Mouse (Mus musculus) CD4-positive, CD25-positive, alpha-beta regulatory T cell, adult 4 months (primary cell): ENCODE results near the gene Gm44511. TPM values are rescaled to one million over a fixed set of nuclear protein-coding genes. Genes with fewer than 3 reads are reported as not detected.
A peak's percentile ranks its signal among the peaks of the same experiment; 100 is the strongest.
"Not testable (repeated sequence)": the region's sequence is repeated elsewhere in the genome, so short reads cannot be mapped to it uniquely, and the experiment has no call there.

Experiments used
- ATAC-seq: one replicate; pipeline ENCODE4 v1.8.0; 2017
- polyA plus RNA-seq, 2 experiments: library from polyadenylated mRNA; unstranded; fragments of 100-300 nt; shearing (Covaris generic); gene quantifications; one replicate each; pipeline ENCODE4 v1.2.1; 2017

Gene Gm44511
- polyA plus RNA-seq, 2 experiments from 2014 or later: not detected

DNA sequence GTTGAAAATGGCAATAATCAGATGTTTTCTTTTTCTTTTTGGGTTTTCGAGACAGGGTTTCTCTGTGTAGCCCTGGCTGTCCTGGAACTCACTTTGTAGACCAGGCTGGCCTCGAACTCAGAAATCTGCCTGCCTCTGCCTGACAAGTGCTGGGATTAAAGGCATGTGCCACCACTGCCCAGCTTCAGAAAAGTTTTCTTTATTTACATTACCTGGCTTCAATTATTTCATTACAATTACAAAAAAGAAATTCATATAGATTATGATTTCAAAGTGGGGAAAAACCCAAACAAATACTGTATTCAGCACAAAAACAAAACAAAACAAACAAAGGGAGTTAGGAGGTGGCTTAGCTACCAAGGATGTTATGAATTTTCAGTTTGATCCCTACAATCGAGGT, 14.6 kb upstream of the Gm44511 start:
- ATAC-seq: not testable (repeated sequence)

DNA sequence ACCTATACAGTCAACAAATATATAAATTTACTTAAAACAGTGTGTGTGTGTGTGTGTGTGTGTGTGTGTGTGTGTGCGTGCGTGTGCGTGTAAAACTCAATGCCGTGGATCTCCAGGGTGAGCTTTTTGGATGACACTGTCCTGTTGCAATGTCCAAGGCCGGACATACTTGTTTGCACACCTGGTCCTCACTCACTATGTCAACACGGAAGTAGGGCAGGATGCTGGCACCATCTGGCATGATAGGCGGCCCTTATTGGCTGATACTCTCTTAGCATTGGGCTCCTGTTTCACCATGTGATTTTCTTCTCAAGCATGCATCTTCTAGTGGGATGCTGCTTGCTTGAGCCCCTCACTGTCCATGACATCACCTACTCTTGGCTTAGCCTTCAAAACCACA, 13.8 kb upstream of the Gm44511 start:
- ATAC-seq: no peak

DNA sequence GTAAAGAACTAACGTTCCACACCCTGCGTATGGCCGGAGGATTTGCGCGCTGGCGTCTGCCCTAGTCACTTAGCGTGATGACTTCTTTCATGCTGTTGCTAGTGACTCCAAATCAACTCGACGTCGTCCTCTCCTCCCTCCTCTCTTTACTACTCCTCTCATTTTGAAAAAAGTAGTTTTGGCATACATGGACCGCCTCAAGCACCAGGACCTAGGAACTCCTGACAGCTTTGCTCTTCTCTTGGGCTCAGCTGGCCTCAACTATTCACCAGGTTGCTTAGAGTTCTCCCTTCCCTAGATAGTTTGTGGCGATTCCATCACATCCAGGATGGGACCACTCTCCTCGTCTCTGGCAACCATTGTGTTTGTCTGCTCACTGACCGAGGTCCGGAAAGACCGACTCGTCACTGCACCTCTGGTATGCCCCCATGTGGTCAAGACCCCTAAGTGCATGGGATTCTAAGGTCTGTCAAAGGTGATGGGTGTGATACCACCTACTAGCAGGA, 13.2 kb upstream of the Gm44511 start:
- ATAC-seq: peak; percentile 33

DNA sequence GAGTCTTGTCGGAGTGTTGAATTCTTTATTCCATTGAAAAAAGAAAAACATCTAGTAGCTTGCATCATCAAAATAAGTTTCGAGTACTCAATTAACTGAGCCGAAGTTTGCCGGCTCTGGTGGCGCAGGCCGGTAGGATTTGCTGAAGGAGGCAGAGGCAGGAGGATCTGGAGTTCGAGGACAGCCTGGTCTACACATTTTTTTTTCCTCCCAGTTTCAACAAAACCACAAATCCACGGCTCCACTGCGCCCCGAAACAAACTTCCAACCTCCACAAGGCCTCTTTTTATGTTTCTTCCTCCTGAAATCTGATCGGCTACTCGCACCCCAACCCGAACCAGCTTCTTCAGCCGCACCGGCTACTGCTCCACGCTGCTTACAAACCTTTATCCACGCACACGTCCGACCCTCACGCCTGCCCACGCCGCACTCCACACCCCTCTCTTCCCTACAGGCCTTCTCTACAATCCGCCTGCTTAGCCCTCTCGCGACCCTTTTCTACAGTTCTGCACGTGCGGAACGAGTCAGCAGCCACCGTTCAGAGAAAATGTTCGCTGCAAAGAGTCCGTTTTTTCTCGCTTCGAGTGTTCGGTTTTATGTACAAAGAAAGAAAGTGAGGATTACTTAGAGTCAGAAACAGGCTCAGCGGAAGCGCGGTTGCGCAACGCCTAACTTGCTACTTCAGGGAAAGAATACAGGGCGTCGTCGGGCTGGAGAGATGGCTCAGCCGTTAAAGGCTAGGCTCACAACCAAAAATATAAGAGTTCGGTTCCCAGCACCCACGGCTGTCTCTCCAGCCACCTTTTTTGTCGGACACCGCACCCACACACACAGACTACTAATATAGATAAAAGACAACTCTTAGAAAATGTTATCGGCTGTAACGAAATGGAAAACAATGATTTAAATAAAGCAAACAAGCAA, 12.5 kb upstream of the Gm44511 start:
- peak; percentile 39 for ATAC-seq

DNA sequence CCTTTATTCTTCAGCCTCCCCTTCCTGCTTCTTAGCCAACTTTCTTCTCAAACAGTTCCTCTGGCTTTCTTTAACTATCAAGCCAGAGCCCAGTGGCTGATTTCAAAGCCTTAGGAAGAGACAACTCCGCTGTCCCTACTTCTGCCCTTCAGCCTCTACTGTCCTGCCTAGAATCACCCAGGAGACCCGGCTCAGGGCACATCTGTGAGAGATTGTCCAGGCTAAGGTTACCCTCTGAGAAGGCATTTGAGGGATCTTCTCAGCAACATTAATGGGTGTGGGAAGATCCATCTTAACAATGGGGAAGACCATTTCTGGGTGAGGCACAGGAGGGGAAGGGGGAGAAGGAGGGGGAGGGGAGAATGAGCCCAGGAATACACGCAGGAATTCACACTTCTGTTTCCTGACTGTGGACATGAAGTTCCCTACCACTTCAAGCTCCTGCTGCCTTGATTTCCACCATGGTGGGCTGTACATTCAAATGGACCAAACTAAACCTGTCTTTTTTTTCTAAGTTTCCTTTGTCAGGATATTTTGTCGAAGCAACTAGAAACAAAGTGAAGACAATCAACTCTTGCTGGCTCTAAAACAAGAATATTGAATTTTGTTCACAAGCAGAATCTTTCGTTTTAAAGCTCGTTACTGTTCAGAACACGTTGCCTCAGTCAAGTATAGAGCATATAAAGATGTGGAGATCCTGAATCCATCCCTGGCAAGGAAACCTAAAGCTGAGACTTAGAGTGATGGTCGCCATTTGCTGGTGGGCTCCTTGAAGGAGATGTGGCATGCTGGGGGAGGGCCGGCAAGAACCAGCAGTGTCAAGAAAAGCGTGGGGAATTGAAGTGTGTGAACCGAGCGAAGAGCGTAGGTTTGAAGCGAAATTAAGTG, 11.6 kb upstream of the Gm44511 start:
- ATAC-seq: no peak

DNA sequence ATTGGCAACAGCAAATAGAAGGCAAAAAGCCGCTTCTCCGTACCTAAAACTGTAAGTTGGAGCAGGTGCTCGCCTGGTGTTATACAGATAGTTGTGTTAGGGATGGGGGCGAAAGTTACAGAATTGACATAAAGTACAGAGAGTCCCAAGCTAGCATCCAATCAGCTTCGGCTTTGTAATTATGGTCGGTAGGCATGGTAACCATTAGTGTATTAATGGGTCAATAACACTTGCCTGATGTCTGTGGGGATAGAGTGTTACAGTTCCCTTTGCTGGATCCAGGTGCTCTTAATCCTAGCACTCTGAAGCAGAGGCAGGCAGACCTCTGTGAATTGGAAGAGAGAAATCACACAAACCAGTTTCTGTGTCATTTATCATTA, 10.8 kb upstream of the Gm44511 start:
- ATAC-seq: no peak

DNA sequence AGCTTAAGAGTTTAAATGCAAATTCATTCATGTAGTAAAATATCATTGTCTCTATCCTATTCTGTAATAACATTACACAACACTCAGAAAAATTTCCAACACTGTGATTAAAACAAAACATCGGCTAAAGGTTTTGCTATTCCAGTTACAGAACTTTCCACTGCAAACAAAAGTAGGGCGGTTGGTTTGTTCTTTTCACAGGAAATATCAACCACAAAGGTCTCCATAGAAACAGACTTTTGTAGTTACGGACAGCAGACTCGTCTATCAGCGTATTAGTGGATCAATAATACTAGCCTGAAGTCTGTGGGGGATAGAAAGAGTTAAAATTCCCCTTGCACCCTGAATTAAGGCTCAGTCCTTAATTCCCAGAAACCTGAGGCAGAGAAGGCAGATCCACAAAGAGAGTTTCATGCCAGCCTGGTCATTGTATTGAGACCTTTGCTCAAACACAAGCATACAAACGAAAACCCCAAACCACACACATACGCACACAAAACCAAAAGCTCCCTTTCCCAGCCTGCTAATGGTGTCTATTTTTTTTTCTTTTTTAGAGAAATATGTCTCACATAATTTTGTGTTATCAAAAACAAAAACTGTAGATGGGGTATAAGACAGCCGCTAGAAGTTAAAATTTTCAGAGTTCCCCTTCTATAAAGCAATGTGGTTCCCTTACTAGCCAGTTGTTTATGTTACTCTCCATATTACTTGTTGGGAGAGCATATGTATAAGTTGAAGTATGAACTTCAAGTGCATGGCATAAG, 10.3 kb upstream of the Gm44511 start:
- ATAC-seq: peak; percentile 28

DNA sequence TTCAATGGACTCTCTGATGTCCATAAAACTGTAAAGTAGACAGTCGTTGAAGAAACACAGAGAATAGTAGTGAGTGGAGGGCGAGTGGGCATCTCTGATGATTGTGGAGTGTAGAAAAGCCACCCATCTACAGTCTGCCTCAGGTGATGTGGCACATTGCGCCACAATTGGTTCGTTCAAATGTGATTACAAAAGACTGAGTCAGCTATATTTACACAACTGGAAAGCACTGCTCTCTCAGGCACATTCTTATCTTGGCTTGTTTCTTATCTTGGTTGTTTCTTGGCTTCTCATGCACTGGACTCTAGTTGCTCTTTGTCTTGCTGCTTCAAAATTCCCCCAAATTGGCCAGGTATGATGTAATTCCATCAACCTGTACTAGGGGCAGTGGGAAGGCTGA, 9.5 kb upstream of the Gm44511 start:
- no peak for ATAC-seq

DNA sequence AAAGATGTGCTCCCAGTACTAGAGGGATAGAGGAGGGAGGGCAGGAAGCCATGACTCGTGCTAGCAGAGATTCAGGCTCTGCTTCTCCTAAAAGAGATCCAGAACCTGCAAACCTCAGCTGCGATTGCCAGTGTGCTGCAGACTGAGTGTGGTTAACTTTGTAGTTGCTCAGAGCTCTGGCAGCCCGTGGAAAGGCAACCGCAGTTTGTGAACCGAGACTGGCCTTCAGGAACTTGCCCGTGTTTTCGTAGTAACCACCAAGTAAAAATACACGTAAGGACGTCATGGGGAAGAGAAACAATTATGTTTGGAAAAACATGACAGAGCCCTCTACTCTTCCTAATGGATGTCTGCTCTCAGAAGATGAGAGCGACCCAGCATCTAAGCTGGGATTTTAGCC, 6.9 kb upstream of the Gm44511 start:
- ATAC-seq: no peak

DNA sequence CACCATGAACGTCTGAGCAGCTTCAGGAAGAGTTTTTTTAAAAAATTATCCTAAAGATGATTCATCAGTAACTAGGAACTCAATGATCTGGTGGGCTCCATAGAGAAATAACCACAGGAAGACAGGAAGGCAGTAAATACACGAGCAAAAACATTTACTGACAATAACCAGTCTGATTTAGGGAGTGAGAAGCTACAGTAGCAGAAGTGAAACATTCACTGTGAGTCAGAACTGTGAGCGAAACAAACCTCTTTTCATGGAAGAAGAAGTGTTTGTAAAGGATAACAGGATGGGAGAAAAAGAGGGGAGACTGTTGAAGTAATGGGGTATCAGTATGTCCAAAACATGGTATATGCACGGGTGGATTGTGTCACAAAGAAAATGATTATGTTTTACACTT, 3.7 kb upstream of the Gm44511 start:
- no peak for ATAC-seq

DNA sequence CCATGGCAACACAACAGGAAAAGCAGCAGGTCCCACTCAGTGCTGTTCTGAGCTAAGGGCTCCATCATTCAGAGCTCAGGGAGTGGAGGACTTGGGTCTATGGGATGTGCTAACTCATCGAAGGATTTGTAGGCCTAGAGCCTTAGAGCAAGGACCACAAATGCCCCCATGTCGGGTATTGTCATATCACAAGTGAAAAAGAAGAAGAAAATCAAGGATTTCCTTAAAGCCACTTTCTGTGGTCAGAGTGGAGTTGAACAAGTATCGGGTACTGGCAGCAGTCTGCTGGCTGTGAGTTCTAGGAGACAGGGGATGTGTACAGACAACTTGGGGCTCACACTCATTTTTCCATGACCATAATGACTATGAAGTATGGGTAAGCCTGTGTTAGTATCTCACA, 666 bp upstream of the Gm44511 start:
- no peak for ATAC-seq

DNA sequence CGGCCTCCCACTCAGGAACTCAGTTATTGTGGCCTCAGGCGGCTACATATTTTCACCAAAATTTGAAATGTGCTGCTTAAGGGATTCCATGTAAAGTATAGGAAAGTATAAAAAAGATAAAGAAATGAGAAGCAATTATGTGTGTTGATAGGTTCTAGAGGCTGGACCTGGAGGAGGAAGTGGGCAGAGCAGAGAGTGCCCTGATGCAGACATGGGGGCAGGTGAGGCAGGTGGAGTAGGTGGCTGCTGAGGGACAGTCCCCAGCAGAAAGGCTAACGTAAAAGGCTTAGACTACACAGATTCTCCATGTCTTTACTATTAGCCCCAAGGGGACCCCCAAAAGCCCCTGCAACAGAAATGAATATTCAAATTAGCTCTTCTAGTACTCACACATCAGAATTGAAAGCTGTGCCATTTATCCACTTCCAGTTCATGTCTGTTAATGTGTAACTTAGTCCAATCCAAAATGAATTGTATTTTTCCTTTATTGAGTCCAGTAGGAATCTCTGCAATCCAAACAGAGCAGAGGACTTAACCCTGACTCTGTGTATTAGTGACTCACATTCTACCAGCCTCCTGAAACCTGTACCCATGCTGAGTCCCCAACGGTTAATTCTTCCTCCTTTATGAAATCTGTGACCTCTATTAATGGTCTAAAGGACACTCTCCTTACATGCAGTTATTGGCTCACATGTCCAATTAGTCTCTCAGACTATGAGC, 7.9 kb downstream of the Gm44511 start:
- no peak for ATAC-seq

DNA sequence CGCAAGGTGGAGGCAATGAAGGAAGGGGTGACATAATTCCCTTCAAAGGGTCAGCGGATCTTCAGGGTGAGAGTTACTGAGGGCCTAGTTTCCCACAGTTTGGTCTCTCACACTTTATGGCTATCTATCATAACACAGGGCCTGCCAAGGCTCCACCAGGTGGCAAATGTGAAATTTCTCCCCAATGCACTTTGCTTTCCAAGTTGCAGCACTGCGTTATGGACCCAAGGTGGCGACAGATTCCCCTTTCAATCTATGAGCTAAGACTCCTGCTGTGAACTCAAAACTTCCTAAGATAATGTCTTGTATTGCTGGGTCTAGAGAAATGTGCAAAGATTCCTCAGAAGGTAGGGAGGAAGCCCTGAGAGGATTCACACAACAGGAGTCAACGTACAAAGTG, 17.6 kb downstream of the Gm44511 start:
- ATAC-seq: peak; percentile 83

DNA sequence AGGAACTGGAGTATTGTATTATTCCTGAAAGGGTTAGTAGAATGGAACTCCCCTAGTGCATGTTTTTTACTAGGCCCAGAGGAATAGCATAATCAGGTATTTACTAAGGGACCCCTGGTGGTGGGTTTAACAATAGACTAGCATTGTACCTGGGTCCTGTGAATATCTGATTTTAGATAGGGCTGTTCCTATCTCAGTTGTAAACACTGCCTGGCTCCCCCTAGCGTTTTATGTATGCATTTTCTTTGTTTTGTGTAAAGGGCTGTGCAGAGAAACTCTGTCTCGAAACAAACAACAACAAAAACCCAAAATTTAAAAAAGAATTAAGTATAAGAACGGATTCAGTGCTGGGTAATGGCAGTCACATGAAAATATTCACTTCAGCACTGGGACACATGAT, 19.1 kb downstream of the Gm44511 start:
- no peak for ATAC-seq

DNA sequence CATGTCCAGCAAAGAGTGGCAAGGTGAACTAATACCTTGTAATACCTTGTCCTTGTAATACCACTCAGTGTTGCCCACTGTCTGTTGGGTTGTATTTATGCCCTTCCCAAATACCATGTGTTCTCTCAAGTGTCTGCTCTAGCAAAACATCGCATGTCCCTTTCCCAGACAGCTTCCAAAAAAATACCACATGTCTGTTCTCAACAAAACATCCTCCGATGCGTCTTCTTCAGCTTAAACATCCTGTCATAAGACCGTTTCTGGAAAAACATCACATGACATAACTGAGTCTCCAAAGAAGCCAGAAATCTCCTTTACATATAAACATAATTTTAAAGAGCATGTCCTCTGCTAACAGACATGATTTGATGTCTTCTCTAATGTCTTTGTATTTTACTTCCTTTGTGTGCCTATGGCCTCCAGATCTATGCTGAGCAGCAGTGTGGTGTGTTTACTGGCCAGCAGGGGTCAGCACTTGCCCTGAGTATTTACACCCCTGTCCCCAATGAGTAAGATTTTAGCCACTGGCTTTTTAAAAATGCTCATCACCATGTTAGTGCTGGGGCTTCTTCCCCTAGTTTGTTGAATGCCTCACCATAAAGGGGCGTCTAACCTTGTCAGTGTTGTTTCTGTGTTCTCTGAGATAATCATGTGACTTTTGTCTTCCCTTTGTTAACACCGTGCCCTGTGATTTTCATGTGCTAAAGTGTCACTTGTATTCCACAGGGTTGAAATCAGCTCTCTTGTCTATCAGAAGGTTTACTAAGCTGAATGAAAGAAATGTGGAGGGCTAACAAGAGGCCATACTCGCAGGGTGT, 21.1 kb downstream of the Gm44511 start:
- peak; percentile 45 for ATAC-seq

DNA sequence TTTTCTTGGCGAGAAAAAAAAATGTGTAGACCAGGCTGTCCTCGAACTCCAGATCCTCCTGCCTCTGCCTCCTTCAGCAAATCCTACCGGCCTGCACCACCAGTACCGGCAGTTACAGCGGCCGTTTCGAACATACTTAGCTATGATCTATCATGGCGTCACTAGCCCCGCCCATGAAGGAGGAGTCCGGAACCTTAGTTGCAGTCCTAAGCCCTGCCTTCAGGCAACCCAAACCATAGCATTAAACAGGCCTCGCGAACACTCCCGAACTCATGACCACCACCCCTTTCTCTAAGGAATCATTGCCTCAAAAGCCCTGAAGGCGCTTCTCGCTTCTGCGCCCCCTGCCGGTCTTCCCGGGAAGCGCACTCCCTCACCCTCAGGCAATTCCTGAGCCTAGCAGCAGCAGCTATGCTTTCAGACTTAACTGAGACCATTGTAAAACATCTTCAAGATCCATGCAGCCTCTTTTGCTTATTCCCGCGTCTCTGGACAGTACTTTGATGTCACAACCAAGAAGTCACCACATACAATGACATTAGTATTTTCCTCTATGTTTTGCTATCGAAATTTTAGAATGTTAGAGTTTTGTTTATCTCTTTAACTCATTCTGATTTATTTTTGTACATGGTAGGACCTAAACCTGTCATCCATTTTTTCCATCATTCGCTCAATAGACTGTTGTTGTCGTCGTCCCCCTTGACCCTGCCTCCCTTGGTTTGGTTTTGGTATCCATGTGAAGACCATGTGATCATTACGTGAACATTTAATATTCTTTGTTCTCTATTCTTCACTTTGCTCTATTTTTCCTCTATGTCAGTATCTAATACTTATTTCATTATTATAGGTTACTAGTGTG, 22.9 kb downstream of the Gm44511 start:
- ATAC-seq: peak; percentile 85

DNA sequence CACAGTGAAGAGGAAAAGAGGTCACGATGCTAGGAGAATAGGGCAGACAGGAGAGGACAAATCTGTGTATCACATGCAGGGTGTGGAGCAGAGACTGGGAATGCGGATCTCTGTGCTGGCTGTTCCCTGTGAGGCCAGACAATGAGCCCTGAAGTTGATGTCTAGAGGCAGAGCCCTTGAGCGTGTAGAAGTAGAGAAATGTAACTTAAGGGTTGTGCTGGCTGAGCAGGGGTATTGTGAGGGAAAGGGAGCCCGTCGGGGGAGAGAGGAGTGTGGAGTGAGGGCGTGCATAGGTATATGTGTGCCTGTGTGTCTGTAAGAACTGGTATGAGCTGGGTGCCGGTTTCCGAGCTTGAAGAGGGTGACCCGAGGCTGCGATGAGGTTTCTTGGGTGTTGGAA, 23.6 kb downstream of the Gm44511 start:
- peak; percentile 1 for ATAC-seq

DNA sequence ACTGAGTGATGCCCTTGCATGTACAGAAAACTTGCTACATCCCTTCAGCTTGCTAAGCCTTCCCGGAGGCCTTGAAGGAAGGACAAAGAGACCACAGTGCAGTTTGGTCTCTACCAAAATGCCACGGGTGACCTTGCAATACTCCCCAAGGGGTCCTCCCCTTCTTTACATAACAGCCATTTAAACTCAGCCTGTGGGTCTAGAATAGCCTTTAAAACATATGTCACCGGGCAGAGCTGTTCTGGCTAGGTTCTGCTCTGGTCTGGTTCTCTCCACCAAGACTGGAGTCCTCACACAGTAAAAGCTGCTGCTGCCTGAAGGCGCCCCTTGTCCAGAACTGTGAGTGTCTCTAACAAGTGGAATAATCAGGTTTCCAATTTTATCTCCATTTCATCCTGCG, 25.4 kb downstream of the Gm44511 start:
- ATAC-seq: not testable (repeated sequence)

DNA sequence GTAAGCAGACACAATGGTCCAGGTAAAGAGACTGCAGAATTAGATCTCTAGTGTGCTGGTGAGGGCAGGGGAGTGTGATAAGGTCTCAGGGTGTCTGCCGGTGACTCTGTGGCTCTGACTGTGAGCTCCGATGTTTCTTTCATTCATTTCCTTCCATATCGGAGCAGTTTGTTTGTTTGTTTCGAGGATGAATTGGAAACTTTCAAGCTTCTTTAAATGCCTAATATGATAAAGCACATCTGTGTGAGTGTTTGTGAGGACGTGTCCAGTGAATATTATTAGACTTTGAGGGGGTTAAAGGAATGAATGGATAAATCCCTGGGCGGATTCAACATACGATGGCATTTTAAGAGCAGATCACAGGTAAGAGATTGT, 26.2 kb downstream of the Gm44511 start:
- no peak for ATAC-seq
